Mouse (Mus musculus) natural killer cell, adult 2 months (primary cell): ENCODE results near the gene Actn3.

Source experiments
- DNase-seq, 2 experiments: peaks; one replicate each; pipeline ENCODE4 v3.0.0; 2022; ENCODE audit warnings: low spot score in 2 of 2

Actn3 gene

DNA sequence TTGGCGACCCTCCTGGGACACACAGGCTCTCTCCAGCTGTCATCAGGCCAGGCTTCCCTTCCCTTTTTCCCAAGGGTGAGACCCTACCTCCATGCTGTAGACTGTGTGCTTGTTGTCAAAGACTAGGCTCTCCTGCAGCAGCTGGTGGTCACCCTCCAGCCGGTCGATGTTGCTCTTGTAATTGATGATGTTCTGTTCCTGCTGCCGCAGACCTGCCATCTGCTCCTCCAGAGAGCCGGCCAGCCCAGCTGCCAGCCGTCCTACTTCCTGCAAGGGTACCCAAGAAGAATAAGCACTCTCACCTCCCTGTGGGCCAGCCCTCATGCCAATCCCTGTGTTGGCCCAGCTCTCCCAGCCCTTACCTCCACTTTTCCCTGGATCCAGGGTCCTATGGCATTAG is 14.7 kb downstream of the Actn3 start:
- DNase-seq: no peak

DNA sequence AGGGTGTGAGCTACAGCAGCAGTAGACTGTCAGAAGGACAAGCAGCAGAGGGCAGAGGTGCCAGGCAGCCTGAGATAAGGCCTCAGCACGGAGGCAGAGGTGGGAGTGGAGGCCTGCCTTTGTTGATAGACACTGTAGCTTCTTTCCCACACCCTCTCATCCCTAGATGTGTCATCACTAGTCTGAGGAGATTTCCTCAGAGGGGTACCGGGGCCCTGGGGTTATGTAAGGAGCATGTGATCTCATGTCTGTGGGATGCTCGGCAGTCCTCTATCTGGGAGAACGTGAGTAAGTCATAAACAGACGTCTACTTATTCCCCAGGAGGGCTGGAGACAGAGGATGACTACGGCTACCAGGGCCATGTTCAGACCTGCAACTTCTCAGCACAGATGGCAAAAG is 18.6 kb downstream of the Actn3 start:
- no peak for DNase-seq

- DNase-seq: no peak
Measured at GRCm38 (mm10) chr19:4855951-4856350, 21.8 kb downstream of the Actn3 start.

DNA sequence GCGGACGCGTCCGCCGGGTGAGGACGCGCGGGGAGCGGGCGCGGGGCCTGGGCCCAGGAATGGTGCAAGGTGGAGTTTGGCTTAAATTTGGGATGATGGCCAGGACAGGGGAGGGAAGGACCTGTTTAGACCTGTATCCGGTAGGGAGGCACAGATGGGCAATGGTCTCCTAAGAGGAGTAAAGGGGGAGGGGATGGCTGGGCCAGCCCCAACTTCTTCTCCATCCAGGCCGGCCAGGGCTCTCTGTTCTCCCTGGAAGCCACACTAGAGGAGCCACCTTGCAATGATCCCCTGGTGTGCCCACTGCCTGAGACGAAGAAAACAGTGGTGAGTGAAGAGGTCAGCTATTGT is 22.3 kb downstream of the Actn3 start:
- DNase-seq: no peak

DNA sequence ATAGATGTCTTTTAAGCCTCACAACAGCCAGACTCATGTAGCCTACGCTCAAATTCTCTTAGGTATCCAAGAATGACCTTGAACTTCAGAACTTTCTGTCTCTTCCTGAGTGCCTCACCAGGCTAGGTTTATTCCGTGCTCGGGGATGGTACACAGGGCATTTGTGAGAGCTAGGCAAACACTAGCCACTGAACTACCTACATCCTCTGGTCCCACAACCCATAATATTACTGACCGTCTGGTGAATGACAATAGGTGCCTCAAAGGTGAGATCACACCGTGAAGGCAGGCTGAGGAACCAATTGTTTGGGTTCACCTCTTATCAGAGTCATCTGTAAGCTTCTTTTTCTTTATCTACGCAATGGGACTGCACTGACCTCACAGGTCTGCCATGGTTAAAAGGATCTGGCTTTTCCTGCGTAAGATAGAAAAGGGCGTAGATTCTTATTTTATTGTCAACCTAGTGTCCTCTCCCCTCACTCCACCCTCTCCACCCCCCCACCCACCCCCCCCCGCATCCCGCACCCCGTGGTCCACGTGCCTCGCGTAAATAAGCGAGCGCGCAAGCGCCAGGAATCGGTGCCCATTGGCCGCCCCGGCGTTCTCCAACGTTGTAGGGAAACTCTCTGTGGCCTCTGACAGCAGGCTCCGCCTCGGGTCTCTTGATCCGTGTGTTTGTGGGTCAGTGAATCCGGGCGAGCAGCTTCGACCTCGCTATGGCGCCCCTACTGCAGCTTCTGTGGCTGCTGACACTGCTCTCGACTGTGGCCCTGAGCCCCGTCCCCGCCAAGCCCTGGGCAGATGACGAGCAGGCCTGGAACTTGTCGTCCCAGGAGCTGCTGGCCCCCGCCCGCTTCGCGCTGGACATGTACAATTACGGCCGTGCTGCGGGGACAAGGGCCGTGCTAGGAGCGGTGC is 22.9 kb downstream of the Actn3 start, which contains the start of gene Ctsf:
TSS of gene Ctsf (plus strand) at position 579 of the 918 bp plus-strand sequence.
- DNase-seq: peak; percentile 32 to 35

GRCm38 (mm10) chr19:4850281-4850680 is 27.4 kb downstream of the Actn3 start:
- no peak for DNase-seq

DNA sequence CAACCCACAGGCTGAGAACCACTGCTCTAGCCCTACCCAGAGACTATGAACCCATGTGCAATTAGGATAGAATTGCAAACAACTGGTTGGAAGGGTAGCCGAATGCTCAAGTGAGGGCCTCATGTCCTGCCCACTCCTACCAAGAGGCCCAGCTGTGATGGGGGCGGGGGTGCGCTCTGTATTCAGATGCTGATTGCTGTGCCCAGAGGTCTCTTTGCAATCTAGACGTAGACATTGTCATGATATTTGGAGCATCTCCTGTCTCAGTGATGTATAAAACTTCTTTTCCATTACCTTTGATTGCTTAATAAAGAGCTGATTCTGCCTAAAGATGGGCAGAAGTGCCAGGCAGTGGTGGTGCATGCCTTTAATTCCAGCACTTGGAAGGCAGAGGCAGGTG is 27.9 kb downstream of the Actn3 start:
- no peak for DNase-seq

DNA sequence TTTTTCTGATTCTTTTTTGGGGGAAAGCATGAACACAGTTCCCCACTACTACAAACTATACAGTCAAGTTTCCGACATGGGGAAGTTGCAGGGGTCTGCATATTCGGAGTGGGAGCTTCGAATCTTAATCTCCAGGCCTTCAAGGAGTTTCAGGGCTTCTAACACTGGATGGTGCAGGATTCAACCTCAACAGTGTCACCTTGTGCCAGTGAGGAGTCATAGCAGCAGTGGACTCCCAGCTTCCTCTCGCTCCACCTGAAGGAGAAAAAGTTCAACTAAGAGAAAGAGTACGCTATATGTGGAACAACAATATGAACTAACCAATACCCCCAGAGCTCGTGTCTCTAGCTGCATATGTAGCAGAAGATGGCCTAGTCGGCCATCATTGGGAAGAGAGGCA is 30.2 kb downstream of the Actn3 start:
- DNase-seq: peak in 1 of 2 experiments; percentile 10

GRCm38 (mm10) chr19:4845846-4846245 is 31.9 kb downstream of the Actn3 start:
- no peak for DNase-seq

GRCm38 (mm10) chr19:4842611-4843010 is 35.1 kb downstream of the Actn3 start:
- no peak for DNase-seq

- no peak for DNase-seq
Measured at GRCm38 (mm10) chr19:4840848-4841247, 36.9 kb downstream of the Actn3 start.

DNA sequence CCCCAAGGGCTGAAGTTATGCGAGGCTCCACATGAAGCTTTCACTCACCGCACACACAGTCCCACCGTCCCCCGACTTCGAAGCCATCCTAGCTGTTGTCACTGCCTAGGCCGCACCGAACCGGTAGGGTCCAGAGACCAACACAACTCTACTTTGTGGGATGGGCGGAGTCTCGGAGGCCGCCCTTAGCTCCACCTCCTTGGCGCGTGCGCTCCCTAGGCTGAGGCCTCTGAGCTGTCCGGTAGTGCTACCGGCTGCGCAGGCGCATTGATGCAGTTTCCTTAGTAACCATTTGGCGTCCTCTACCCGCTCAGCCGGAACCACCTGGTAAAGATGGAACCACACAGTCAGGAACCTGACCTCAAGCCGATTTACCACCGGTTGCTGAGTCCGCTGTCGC is 38.6 kb downstream of the Actn3 start, which contains the start of the genes Ccs and Ccdc87:
TSS of gene Ccs (minus strand) at position 184 of the 400 bp plus-strand sequence.
TSS of gene Ccdc87 (plus strand) at position 218 of the 400 bp plus-strand sequence.
- peak; percentile 95 for DNase-seq

GRCm38 (mm10) chr19:4838526-4839140 is 39.1 kb downstream of the Actn3 start:
- DNase-seq: no peak

DNA sequence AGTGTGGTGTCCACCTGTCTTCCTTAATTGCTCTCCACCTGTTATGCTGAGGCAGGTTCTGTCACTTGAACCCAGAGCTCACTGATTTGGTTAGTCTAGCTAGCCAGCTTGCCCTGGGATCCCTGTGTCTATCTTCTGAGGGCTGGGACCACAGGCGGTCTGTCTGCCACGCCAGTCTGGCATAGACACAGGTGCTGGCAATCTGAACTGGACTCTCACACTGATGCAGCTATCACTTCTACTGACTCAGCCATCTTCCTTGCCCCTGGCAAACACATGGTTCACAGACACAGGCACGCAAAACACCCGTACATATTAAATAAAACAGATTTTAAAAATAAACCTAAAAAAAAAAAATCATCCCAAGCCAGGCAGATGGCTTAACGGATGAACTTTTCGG is 40.7 kb downstream of the Actn3 start:
- no peak for DNase-seq

- DNase-seq: no peak
Measured at GRCm38 (mm10) chr19:4836096-4836495, 41.6 kb downstream of the Actn3 start.

GRCm38 (mm10) chr19:4833977-4834376 is 43.7 kb downstream of the Actn3 start:
- no peak for DNase-seq

DNA sequence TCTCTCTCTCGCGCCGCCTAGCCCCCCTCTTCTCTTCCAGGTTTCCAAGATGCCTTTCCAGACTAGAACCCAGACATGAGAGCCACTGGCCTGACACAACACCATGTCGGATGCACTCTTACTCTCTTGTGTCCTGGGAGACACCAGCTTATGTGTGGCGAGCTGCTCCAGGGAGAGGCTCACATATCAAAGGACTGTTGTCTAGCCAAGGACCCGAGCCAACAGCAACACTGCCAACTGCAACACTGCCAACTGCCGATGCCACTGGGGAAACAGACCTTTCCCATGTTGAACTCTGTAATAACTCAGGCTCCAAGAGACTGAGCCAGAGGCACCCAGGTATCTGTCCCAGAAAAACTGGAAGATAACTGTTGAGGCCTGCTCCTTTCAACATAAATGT is 48.6 kb downstream of the Actn3 start:
- no peak for DNase-seq

DNA sequence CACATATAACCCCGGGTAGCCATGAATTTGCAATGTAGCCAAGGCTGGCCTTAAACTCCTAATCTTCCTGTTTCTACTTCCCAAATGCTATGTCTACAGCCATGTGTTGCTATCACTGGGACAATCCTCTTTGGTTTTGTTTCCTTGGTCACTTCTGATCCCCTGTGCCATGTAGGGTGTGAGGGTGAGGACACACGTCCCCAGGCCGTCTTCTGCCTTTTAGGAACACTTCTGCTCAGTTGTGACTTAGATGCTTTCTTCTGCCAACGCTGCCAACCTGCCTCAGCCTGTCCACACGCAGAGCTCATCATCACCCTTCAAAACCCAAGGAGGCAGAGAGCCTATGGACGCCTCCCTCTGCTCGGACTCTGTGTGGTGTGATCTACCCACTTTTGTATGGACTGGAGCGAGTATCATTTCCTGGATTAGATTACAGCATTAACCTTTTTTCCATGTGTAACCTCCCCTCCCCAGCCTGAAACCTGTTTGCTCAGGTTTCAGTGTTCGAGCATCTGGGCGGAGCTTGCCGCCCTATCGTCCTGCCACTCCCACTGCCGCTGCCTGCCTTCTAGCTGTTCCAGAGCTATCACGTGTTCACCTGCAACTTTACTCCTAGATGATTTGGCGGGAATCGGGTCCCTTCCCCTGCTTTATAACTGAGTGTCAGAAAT is 49.1 kb downstream of the Actn3 start:
- no peak for DNase-seq

DNA sequence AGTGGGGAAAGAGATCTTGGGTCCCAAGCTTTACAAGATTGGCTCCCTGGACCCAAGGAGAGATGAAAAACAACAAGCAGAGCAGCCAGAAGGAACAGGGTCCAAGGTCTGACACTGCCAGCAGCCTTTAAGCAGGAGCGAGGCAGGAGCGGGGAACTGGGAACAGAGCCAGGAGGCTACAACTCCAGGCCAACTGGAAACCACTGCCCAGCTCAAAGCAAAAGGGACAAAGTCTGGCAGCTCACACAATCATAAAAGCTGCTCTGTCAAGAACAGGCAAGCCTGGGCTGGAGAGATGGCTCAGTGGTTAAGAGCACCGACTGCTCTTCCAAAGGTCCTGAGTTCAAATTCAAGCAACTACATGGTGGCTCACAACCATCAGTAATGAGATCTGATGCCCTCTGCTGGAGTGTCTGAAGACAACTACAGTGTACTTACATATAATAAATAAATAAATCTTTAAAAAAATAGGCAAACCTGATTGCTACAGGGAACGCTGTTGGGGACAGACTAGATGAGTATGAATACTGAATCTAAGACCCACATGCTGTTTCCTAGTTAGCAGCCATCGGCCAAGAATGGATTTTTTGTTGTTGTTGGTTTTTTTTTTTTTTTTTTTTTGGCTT is 56.9 kb downstream of the Actn3 start:
- DNase-seq: no peak

GRCm38 (mm10) chr19:4817182-4817835 is 60.4 kb downstream of the Actn3 start:
- DNase-seq: no peak

- peak; percentile 21 to 43 for DNase-seq
Measured at GRCm38 (mm10) chr19:4813015-4813414, 64.7 kb downstream of the Actn3 start.
